Mouse (Mus musculus) midbrain, embryonic 11.5 days (tissue): ENCODE measurements at regions not wholly inside any gene's neighbourhood (a gene's known extent, or its start where the extent isn't known, plus 50 kb on each side); places are given as distances from the start of the nearest gene placed in this dataset.
A peak's percentile ranks its signal among the peaks of the same experiment; 100 is the strongest.

ENCODE experiments used
- ATAC-seq: fragments of 200-750 bp; cut with Nextera tagmentation; 2 replicates; pipeline ENCODE4 v1.8.0; 2017; ENCODE audit warnings: moderate TSS enrichment, moderate library complexity; ENCODE audit not compliant: low FRiP score
- DNase-seq: peaks from one replicate; pipeline ENCODE4 v3.0.0; 2015; ENCODE audit warnings: low spot score; ENCODE audit errors: missing footprints
- H3K27ac ChIP-seq: fragments of 300-500 bp; sonication (generic); 2 replicates; pipeline ENCODE4 v1.5.1; 2014; ENCODE audit warnings: low read depth, low read length
- H3K27me3 ChIP-seq: fragments of 300-500 bp; sonication (generic); 2 replicates; pipeline ENCODE4 v1.6.1; 2014; ENCODE audit warnings: mild to moderate bottlenecking, low read length, moderate library complexity, mixed read lengths; ENCODE audit not compliant: control insufficient read depth, insufficient read depth
- H3K36me3 ChIP-seq: fragments of 300-500 bp; sonication (generic); 2 replicates; pipeline ENCODE4 v1.6.1; 2014; ENCODE audit warnings: mild to moderate bottlenecking, low read length, moderate library complexity, mixed read lengths; ENCODE audit not compliant: control insufficient read depth, insufficient read depth
- H3K4me1 ChIP-seq: fragments of 300-500 bp; sonication (generic); 2 replicates; pipeline ENCODE4 v1.6.1; 2014; ENCODE audit warnings: low read length; ENCODE audit not compliant: control insufficient read depth, insufficient read depth
- H3K4me2 ChIP-seq: fragments of 300-500 bp; sonication (generic); 2 replicates; pipeline ENCODE4 v1.6.1; 2014; ENCODE audit warnings: mild to moderate bottlenecking, moderate library complexity
- H3K4me3 ChIP-seq: fragments of 300-500 bp; sonication (generic); 2 replicates; pipeline ENCODE4 v1.5.1; 2014; ENCODE audit warnings: low read depth, low read length
- H3K9ac ChIP-seq: fragments of 300-500 bp; sonication (generic); 2 replicates; pipeline ENCODE4 v1.6.1; 2014; ENCODE audit warnings: low read length
- H3K9me3 ChIP-seq: fragments of 300-500 bp; sonication (generic); 2 replicates; pipeline ENCODE4 v1.6.1; 2016; ENCODE audit warnings: low read length; ENCODE audit not compliant: control insufficient read depth
- WGBS: fragments of 180-500 bp; shearing (Covaris S2); extraction: QIAGEN DNeasy Blood & Tissue Kit; methylation state at CpG from one replicate; pipeline ENCODE4 v1.1.7; 2014; 5-methylcytosine and 5-hydroxymethylcytosine counted together

- DNase-seq (no peak), ATAC-seq (no peak)
- peaks cover 6% of the 10 kb centered on the region for H3K4me1 ChIP-seq
- no peak overlapping the region for H3K9ac ChIP-seq
- no peaks in the 10 kb centered on the region for H3K36me3 ChIP-seq
- H3K9me3 ChIP-seq = no peaks in the 10 kb centered on the region
- no peaks in the 10 kb centered on the region for H3K27me3 ChIP-seq
- no peak overlapping the region for H3K4me3 ChIP-seq
- no peak overlapping the region for H3K27ac ChIP-seq
- H3K4me2 ChIP-seq = no peak overlapping the region
Measured at GRCm38 (mm10) chr9:61011066-61011465, 216.7 kb downstream of the Uaca start.

GRCm38 (mm10) chr9:61012771-61013540 lies 218.6 kb downstream of the Uaca start:
- no peak overlapping the region for H3K27ac ChIP-seq
- no peaks in the 10 kb centered on the region for H3K9me3 ChIP-seq
- 62% methylated on average over 19 of the region's 19 CpGs for WGBS
- H3K4me1 ChIP-seq = peaks cover 6% of the 10 kb centered on the region
- DNase-seq (no peak), ATAC-seq (no peak)
- H3K27me3 ChIP-seq = no peaks in the 10 kb centered on the region; the same call in 1 of the 2 replicates
- no peak overlapping the region for H3K4me3 ChIP-seq
- no peaks in the 10 kb centered on the region for H3K36me3 ChIP-seq
- no peak overlapping the region for H3K4me2 ChIP-seq
- no peak overlapping the region for H3K9ac ChIP-seq

GRCm38 (mm10) chr9:61014151-61014550 lies 219.8 kb downstream of the Uaca start:
- DNase-seq (no peak), ATAC-seq (no peak)
- H3K36me3 ChIP-seq = no peaks in the 10 kb centered on the region
- no peaks in the 10 kb centered on the region; the same call in 1 of the 2 replicates for H3K27me3 ChIP-seq
- H3K9me3 ChIP-seq = no peaks in the 10 kb centered on the region
- H3K4me3 ChIP-seq = no peak overlapping the region
- WGBS = 50% methylated on average over 8 of the region's 8 CpGs
- peaks cover 6% of the 10 kb centered on the region for H3K4me1 ChIP-seq
- H3K27ac ChIP-seq = no peak overlapping the region
- H3K4me2 ChIP-seq = no peak overlapping the region
- H3K9ac ChIP-seq = no peak overlapping the region

- H3K4me2 ChIP-seq = no peak overlapping the region
- H3K9me3 ChIP-seq = no peaks in the 10 kb centered on the region
- H3K9ac ChIP-seq = no peak overlapping the region
- WGBS = 22% methylated on average over 15 of the region's 15 CpGs
- no peak for ATAC-seq
- no peak overlapping the region for H3K27ac ChIP-seq
- H3K4me1 ChIP-seq = peaks cover 6% of the 10 kb centered on the region
- peak; percentile 87 for DNase-seq
- H3K4me3 ChIP-seq = no peak overlapping the region
- H3K36me3 ChIP-seq = no peaks in the 10 kb centered on the region
- no peaks in the 10 kb centered on the region; the same call in 1 of the 2 replicates for H3K27me3 ChIP-seq
Measured at GRCm38 (mm10) chr9:61015374-61015890, 221.1 kb downstream of the Uaca start.

GRCm38 (mm10) chr9:61016673-61017072 lies 222.3 kb downstream of the Uaca start:
- no peaks in the 10 kb centered on the region for H3K36me3 ChIP-seq
- H3K9me3 ChIP-seq = no peaks in the 10 kb centered on the region
- no peaks in the 10 kb centered on the region; the same call in 1 of the 2 replicates for H3K27me3 ChIP-seq
- no peak overlapping the region for H3K9ac ChIP-seq
- no peak overlapping the region for H3K4me3 ChIP-seq
- DNase-seq (no peak), ATAC-seq (no peak)
- WGBS = 55% methylated on average over 10 of the region's 10 CpGs
- H3K27ac ChIP-seq = no peak overlapping the region
- no peak overlapping the region for H3K4me2 ChIP-seq
- peaks cover 6% of the 10 kb centered on the region for H3K4me1 ChIP-seq

- Histone ChIP-seq H3K9me3 (no peaks in the 10 kb centered on the region), H3K27me3 (no peaks in the 10 kb centered on the region; the same call in 1 of the 2 replicates), H3K9ac (no peak overlapping the region), H3K4me2 (no peak overlapping the region), H3K4me1 (peaks cover 6% of the 10 kb centered on the region), H3K4me3 (no peak overlapping the region), H3K36me3 (no peaks in the 10 kb centered on the region), H3K27ac (no peak overlapping the region)
- 71% methylated on average over 4 of the region's 4 CpGs for WGBS
- DNase-seq (no peak), ATAC-seq (no peak)
Measured at GRCm38 (mm10) chr9:61019938-61020337, 225.6 kb downstream of the Uaca start.

- ATAC-seq (no peak), DNase-seq (no peak)
- no peaks in the 10 kb centered on the region for H3K9me3 ChIP-seq
- H3K9ac ChIP-seq = no peak overlapping the region
- H3K27ac ChIP-seq = no peak overlapping the region
- no peaks in the 10 kb centered on the region for H3K36me3 ChIP-seq
- H3K4me3 ChIP-seq = no peak overlapping the region
- no peaks in the 10 kb centered on the region for H3K4me1 ChIP-seq
- H3K27me3 ChIP-seq = no peaks in the 10 kb centered on the region; the same call in 1 of the 2 replicates
- no peak overlapping the region for H3K4me2 ChIP-seq
- WGBS = 90% methylated on average over 5 of the region's 5 CpGs
Measured at GRCm38 (mm10) chr9:61021810-61022209, 227.5 kb downstream of the Uaca start.

- H3K4me3 ChIP-seq = no peak overlapping the region
- DNase-seq = no peak
- H3K4me2 ChIP-seq = no peak overlapping the region
- no peaks in the 10 kb centered on the region for H3K36me3 ChIP-seq
- 88% methylated on average over 6 of the region's 6 CpGs for WGBS
- H3K27ac ChIP-seq = no peak overlapping the region
- no peak for ATAC-seq
- no peaks in the 10 kb centered on the region for H3K4me1 ChIP-seq
- H3K9ac ChIP-seq = no peak overlapping the region
- H3K9me3 ChIP-seq = no peaks in the 10 kb centered on the region
- H3K27me3 ChIP-seq = no peaks in the 10 kb centered on the region
Measured at GRCm38 (mm10) chr9:61022371-61023026, 228.2 kb downstream of the Uaca start.

GRCm38 (mm10) chr9:61025341-61025740 lies 231.0 kb downstream of the Uaca start:
- Histone ChIP-seq H3K9ac (no peak overlapping the region), H3K4me3 (no peak overlapping the region), H3K27me3 (no peaks in the 10 kb centered on the region), H3K4me2 (no peak overlapping the region), H3K4me1 (no peaks in the 10 kb centered on the region), H3K9me3 (no peaks in the 10 kb centered on the region), H3K27ac (no peak overlapping the region), H3K36me3 (no peaks in the 10 kb centered on the region)
- WGBS = 87% methylated on average over 6 of the region's 6 CpGs
- ATAC-seq = no peak
- DNase-seq = no peak
